Mouse (Mus musculus) heart, embryonic 15.5 days (tissue): ENCODE data around the gene Nop53. TPM values are rescaled to one million over a fixed set of nuclear protein-coding genes. Genes with fewer than 3 reads are reported as not detected.

Experiments used
- ATAC-seq: fragments of 200-750 bp; cut with Nextera tagmentation; replicated peaks from 2 replicates; pipeline ENCODE4 v1.8.0; 2017; ENCODE audit warnings: low read depth, moderate TSS enrichment; ENCODE audit not compliant: insufficient number of reproducible peaks, insufficient read depth, low FRiP score
- H3K27ac ChIP-seq: fragments of 300-500 bp; sonication (generic); 2 replicates; pipeline ENCODE4 v1.5.1; 2015; ENCODE audit warnings: mild to moderate bottlenecking, inconsistent platforms
- H3K27me3 ChIP-seq: fragments of 300-500 bp; sonication (generic); 2 replicates; pipeline ENCODE4 v1.6.1; 2015; ENCODE audit warnings: inconsistent platforms
- H3K36me3 ChIP-seq: fragments of 300-500 bp; sonication (generic); 2 replicates; pipeline ENCODE4 v1.6.1; 2015; ENCODE audit warnings: mild to moderate bottlenecking, inconsistent platforms
- H3K4me1 ChIP-seq: fragments of 300-500 bp; sonication (generic); replicated peaks from 2 replicates; pipeline ENCODE4 v1.6.1; 2015; ENCODE audit warnings: inconsistent platforms
- H3K4me2 ChIP-seq: fragments of 300-500 bp; sonication (generic); 2 replicates; pipeline ENCODE4 v1.6.1; 2015; ENCODE audit warnings: inconsistent platforms, mild to moderate bottlenecking, moderate library complexity
- H3K4me3 ChIP-seq: fragments of 300-500 bp; sonication (generic); 2 replicates; pipeline ENCODE4 v1.5.1; 2015; ENCODE audit warnings: mild to moderate bottlenecking, inconsistent platforms
- H3K9ac ChIP-seq: fragments of 300-500 bp; sonication (generic); 2 replicates; pipeline ENCODE4 v1.6.1; 2015; ENCODE audit warnings: mild to moderate bottlenecking, inconsistent platforms
- H3K9me3 ChIP-seq: fragments of 300-500 bp; sonication (generic); replicated peaks from 2 replicates; pipeline ENCODE4 v1.6.1; 2016; ENCODE audit warnings: inconsistent platforms
- WGBS: fragments of 180-500 bp; shearing (Covaris S2); methylation state at CpG from one replicate; pipeline ENCODE4 v1.1.7; 2015; ENCODE audit warnings: mixed read lengths; 5-methylcytosine and 5-hydroxymethylcytosine counted together
- polyA plus RNA-seq: library from polyadenylated mRNA; unstranded; fragments of >200 nt; fragmentation: Nextera tagmentation; extraction: Ambion mirVana; gene quantifications from 2 replicates; pipeline ENCODE4 v1.2.1, GENCODE M21; 2015

Gene Nop53
- polyA plus RNA-seq, 1 experiment from 2014 or later: 118 TPM

DNA sequence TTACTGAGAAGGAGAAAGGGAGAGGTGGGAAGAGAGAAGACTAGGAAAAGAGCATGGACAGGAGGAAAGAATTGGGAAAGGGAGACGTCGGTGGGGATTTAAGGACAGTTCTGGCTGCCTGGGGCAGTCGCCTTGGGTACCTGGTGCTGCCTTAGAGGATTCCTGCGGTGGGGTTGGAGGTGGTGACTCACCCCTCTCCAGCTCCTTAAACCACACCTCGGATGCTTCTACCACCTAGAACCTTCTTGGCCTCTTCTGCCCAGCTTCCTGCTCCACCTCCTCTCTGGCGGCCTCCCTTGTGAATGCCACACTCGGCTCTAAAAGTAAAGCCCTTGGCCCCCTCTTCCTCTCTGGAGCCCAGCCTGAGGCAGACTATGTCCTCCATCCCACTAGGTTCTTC, 9.6 kb upstream of the Nop53 start:
- 41% methylated on average over 7 of the region's 7 CpGs for WGBS
- Histone ChIP-seq H3K27me3 (no peaks in the 10 kb centered on the region), H3K4me3 (peak overlapping the region; percentile 13; the same call in 1 of the 2 replicates), H3K36me3 (peaks cover 44% of the 10 kb centered on the region), H3K4me2 (peak overlapping the region; percentile 31; the same call in 1 of the 2 replicates), H3K4me1 (peaks cover 24% of the 10 kb centered on the region), H3K9ac (no peak overlapping the region; the same call in 1 of the 2 replicates), H3K27ac (peak overlapping the region; percentile 68), H3K9me3 (no peaks in the 10 kb centered on the region)
- ATAC-seq: no peak

DNA sequence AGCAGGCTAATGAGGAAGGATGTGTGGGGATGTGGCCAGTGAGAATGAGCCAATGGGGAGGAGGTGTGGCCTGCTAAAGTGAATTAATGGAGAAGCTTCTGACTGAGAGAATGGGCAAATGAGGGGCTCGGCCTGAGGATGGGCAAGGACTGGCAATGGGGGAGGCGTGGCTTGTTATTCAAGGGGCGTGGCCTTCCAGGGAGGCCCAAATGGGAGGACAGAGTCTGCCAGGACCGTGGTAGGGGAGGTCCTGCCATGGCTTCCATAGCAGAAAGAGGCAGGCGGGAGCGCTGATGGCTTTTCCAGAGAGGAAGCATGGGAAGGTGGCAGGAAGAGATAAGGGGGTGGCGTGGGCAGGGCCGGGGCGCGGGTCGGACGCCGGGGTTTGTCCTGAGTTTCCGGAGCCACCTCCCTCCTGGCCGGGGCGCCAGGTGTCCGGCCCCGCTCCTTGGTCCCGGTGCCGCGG, 9.1 kb upstream of the Nop53 start:
- peak overlapping the region; percentile 68 for H3K27ac ChIP-seq
- peaks cover 24% of the 10 kb centered on the region for H3K4me1 ChIP-seq
- H3K9me3 ChIP-seq: no peaks in the 10 kb centered on the region
- peaks cover 49% of the 10 kb centered on the region for H3K36me3 ChIP-seq
- no peaks in the 10 kb centered on the region for H3K27me3 ChIP-seq
- peak; percentile 72 for ATAC-seq
- H3K4me2 ChIP-seq: peak overlapping the region; percentile 31; the same call in 1 of the 2 replicates
- H3K9ac ChIP-seq: no peak overlapping the region
- WGBS: 13% methylated on average over 21 of the region's 21 CpGs
- H3K4me3 ChIP-seq: peak overlapping the region; percentile 13; the same call in 1 of the 2 replicates

DNA sequence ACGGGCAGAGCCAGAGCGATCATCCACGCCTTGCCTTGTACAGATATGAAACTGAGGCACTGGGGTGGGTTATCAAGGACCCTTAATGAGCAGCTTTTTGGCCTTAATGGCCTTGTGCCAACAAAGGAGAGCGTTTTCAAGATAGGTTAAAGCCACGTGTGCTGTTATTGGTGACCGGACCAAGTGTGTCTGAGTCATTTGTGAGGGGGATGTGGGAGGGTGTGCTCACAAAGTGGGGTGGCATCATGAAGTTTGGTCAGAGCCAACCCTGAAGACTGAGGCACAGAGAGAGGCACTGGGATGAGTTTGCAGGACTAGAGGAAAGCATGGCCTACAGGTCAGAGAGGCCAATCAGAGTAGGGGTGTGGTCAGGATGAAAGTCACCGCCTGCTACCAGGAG, 8.6 kb upstream of the Nop53 start:
- Histone ChIP-seq H3K36me3 (peaks cover 54% of the 10 kb centered on the region), H3K27ac (peak overlapping the region; percentile 68), H3K4me3 (no peak overlapping the region), H3K9ac (no peak overlapping the region), H3K4me1 (peaks cover 26% of the 10 kb centered on the region), H3K27me3 (no peaks in the 10 kb centered on the region), H3K4me2 (no peak overlapping the region), H3K9me3 (no peaks in the 10 kb centered on the region)
- no peak; the same call in 1 of the 2 replicates for ATAC-seq
- 79% methylated on average over 7 of the region's 7 CpGs for WGBS

DNA sequence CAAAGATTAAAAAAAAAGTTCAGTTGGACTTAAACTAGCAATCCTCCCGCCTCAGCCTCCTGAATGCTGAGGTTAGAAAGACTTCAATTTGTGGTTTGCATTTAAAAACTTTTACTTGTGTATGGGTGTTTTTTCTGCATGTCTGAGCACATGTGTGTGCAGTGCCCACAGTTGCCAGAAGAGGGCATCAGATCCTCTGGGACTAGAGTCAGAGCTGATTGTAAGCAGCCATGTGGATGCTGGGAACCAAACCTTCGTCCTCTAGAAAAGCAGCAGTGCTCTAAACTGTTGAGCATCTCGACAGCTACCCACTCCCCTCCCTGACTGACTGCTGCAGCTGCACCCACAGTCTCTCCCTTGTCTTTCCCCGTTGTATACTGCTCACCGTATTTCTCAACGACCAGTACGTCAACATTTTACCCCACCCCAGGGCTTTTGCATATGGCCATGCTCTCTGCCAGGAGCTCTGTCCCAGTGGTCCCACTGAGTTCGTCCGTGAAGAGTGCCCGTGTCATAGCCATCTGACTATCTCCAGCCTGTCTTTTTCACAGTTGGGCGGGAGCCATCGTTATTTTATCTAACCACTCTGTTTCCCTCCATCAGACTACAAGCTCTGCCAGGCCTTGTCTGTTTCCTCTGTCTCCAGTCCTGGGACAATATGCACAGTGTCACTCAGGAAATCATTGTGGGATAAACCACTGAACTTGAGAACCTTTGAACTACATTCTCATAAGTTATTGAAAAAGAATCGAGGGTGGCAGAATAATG, 7.6 kb upstream of the Nop53 start:
- peaks cover 58% of the 10 kb centered on the region for H3K36me3 ChIP-seq
- H3K9ac ChIP-seq: no peak overlapping the region
- no peak overlapping the region for H3K4me3 ChIP-seq
- WGBS: 86% methylated on average over 13 of the region's 13 CpGs
- ATAC-seq: no peak
- H3K27ac ChIP-seq: no peak overlapping the region
- H3K4me1 ChIP-seq: peaks cover 34% of the 10 kb centered on the region
- no peaks in the 10 kb centered on the region for H3K9me3 ChIP-seq
- no peaks in the 10 kb centered on the region for H3K27me3 ChIP-seq
- H3K4me2 ChIP-seq: no peak overlapping the region

DNA sequence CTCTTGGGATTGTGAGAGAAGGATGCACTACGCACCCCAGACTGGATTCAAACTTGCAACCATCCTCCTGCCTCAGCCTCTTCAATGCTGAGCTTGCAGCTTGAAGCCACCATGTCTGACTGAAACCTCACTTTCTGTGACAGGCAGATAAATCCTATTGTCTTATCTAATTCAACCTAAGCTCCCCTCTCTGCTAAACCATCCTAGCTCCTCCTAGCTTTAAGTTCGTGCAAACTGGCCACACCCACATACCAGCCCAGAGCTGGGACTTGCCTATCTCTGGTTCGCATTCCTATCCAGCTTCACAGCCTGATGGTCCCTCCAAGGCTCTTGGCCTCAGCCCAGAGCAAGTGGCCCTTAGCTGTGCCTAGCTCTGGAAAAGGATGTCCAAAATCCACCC, 6.5 kb upstream of the Nop53 start:
- peaks cover 38% of the 10 kb centered on the region for H3K4me1 ChIP-seq
- H3K9me3 ChIP-seq: no peaks in the 10 kb centered on the region
- ATAC-seq: no peak
- H3K27me3 ChIP-seq: no peaks in the 10 kb centered on the region
- no peak overlapping the region for H3K9ac ChIP-seq
- no peak overlapping the region for H3K4me3 ChIP-seq
- peaks cover 53% of the 10 kb centered on the region for H3K36me3 ChIP-seq
- H3K4me2 ChIP-seq: no peak overlapping the region
- no peak overlapping the region for H3K27ac ChIP-seq
- WGBS: 44% methylated on average over 3 of the region's 3 CpGs

DNA sequence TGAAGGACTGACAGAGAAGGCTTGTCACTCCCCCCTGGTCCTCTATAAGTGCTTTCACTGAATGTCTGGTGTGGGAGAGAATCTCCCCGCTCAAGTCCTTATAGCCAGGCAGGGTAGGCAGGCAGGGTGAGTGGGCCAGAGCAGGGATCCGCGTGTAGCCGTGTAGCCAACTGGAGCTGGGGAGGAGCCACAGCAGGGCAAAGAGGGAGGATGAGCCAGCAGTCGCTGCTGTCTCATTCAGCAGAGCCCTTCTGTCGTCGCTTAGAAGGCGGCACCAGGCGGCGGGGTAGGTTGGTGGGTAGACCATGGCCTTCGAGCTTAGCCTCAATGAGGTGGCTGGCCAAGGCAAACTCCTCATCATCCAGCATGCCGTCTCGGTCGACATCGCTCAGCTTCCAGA, 4.1 kb upstream of the Nop53 start:
- H3K27ac ChIP-seq: no peak overlapping the region
- no peak for ATAC-seq
- 87% methylated on average over 15 of the region's 15 CpGs for WGBS

DNA sequence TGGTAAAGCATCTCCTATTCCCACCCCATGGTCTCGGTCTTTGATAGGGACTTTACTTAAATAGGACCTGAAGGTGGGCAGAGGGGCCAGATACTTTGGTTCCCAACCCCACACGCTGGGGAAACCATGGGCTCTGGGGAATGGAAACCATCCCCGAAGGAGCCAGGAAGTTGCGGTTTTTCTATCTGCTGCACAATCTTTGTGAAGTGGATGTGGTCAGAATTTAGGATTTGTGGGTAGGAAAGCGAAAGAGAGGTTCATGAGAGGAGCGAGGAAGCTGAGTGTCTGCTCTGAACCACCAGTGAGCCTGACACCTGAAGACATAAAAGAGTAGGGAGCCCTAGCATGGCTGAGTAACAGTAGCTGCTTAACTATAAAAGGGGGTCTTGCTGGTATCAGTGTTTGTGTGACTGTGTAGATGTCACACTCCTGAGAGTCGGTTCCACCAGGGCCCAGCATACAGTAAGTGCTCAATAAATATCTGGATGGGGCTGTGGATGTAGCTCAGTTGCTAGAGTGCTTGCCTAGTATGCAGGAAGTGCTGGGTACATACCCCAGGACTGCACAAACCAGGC, 3.4 kb upstream of the Nop53 start:
- no peak overlapping the region for H3K9ac ChIP-seq
- H3K9me3 ChIP-seq: no peaks in the 10 kb centered on the region
- H3K36me3 ChIP-seq: peaks cover 46% of the 10 kb centered on the region
- ATAC-seq: no peak
- no peaks in the 10 kb centered on the region for H3K27me3 ChIP-seq
- peak overlapping the region; percentile 67; the same call in 1 of the 2 replicates for H3K4me2 ChIP-seq
- peaks cover 29% of the 10 kb centered on the region for H3K4me1 ChIP-seq
- H3K4me3 ChIP-seq: no peak overlapping the region
- WGBS: 76% methylated on average over 7 of the region's 7 CpGs
- H3K27ac ChIP-seq: peak overlapping the region; percentile 75

More for the DNA sequence above, 4.1 kb upstream of the Nop53 start:
- Histone ChIP-seq H3K4me1 (peaks cover 25% of the 10 kb centered on the region), H3K36me3 (peaks cover 43% of the 10 kb centered on the region), H3K27me3 (no peaks in the 10 kb centered on the region), H3K4me3 (no peak overlapping the region), H3K4me2 (no peak overlapping the region), H3K9ac (no peak overlapping the region), H3K9me3 (no peaks in the 10 kb centered on the region)

DNA sequence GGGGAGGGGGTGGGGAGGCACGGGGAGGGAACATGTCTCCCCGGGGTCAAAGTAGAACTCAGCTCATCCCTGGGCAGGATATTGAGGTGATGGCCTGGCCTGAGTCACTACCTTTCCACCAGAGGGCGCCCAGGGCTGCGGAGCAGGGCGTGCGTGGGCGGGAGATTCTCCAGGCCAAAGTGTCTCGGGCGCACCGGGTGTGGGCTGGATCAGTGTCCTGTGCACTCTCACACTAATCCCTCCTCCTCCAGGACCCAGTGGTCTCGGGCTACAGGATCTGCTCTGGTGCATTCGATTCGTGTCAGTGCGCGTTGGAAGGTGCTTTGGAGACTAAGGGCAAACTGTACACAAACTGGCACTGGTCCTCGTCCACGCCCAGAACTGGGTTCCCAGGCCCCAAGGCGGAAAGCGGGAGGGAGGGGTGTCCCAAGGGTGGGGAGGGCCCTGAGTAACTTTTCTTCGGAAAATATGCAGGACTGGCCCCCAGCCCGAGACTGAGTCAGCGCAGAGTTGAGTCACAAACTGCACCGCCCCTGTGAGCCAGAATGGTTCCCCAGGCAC, 2.6 kb upstream of the Nop53 start:
- 3% methylated on average over 23 of the region's 23 CpGs for WGBS
- peaks cover 49% of the 10 kb centered on the region for H3K36me3 ChIP-seq

DNA sequence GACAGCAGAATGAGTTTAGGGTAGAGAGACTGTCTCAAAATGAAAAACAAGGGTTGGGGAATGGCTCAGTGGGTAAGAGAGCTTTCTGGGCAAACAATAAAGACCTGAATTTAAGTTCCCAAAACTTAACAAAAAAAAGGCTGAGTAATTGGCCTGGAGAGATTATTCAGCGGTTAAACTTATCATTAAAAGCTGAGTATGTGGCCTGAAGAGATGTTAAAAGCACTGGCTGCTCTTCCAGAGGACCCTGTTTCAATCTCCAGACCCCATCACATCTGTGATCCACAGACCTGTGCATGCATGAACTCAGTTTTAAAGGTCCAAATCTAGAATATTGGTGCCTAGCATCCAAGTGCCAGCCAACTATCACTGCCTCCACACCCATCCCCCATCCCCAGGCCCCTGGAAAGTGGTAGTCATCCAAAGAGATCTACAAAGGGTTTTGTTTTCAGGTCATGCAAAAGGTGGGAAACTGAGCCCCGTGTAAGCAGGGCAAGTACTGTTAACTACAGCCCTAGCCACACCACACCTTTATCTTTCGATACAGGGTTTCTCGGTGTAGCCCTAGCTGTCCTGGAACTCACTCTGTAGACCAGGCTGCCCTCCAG, 1.9 kb upstream of the Nop53 start:
- no peaks in the 10 kb centered on the region for H3K27me3 ChIP-seq
- ATAC-seq: no peak
- H3K27ac ChIP-seq: peak overlapping the region; percentile 75
- peaks cover 33% of the 10 kb centered on the region for H3K4me1 ChIP-seq
- WGBS: 36% methylated on average over 4 of the region's 4 CpGs
- no peak overlapping the region; the same call in 1 of the 2 replicates for H3K4me3 ChIP-seq
- no peaks in the 10 kb centered on the region for H3K9me3 ChIP-seq
- H3K9ac ChIP-seq: peak overlapping the region; percentile 46; the same call in 1 of the 2 replicates
- H3K36me3 ChIP-seq: peaks cover 52% of the 10 kb centered on the region
- peak overlapping the region; percentile 67 for H3K4me2 ChIP-seq

More for the DNA sequence above, 2.6 kb upstream of the Nop53 start:
- H3K9me3 ChIP-seq: no peaks in the 10 kb centered on the region
- peak overlapping the region; percentile 46 for H3K9ac ChIP-seq
- peak overlapping the region; percentile 31 for H3K4me3 ChIP-seq
- H3K27ac ChIP-seq: peak overlapping the region; percentile 75
- no peaks in the 10 kb centered on the region for H3K27me3 ChIP-seq
- ATAC-seq: peak; percentile 72
- peaks cover 33% of the 10 kb centered on the region for H3K4me1 ChIP-seq
- peak overlapping the region; percentile 67 for H3K4me2 ChIP-seq

DNA sequence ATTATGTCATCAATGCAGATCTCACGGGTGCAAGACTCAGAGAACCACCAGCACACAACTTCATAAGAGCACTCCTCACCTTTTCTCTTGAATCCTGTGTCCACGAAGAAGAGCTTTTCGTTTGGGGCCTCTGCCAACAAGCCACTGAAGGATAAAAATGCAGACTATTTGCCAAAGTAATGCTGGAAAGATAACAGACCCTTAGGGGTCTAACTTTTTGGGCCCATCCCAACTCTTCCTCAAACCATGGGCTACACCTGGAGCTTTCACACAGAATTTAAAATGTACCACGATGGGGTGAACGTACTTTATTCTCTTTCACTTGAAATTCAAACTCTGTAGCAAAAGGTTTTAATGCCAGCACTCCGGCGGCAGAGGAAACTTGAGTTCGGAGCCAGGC, 663 bp downstream of the Nop53 start:
- Histone ChIP-seq H3K4me1 (peaks cover 27% of the 10 kb centered on the region), H3K27me3 (no peaks in the 10 kb centered on the region), H3K4me3 (peak overlapping the region; percentile 85), H3K4me2 (peak overlapping the region; percentile 67), H3K9ac (peak overlapping the region; percentile 84), H3K27ac (peak overlapping the region; percentile 98), H3K36me3 (peaks cover 52% of the 10 kb centered on the region), H3K9me3 (no peaks in the 10 kb centered on the region)
- WGBS: 5% methylated on average over 8 of the region's 8 CpGs
- ATAC-seq: no peak

DNA sequence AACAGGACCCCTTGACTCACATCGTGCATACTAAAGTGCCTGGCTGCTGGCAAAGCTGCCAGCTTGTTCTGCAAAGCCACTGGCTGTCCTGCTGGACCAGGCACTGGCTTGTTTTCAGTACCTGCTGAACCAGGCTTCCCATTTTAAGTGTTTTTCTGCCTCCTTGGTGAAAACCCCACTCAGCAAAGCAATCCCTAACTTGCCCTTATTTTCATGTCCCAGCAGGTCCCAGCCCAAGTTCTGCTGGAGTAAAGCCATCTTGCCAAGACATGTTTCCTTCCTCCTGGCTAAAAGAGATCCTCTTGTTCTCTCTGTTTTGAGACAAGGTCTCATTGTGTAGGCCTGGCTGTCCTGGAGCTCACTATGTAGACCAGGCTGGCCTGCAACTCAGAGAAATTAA, 1.6 kb downstream of the Nop53 start:
- WGBS: 90% methylated on average over 1 of the region's 1 CpGs

More for the DNA sequence above, 1.6 kb downstream of the Nop53 start:
- H3K4me3 ChIP-seq: 0 out of 2 replicates have a peak overlapping the region, but pooled peaks have one; percentile 85
- H3K9me3 ChIP-seq: no peaks in the 10 kb centered on the region
- H3K9ac ChIP-seq: no peak overlapping the region
- H3K27me3 ChIP-seq: no peaks in the 10 kb centered on the region
- H3K36me3 ChIP-seq: peaks cover 52% of the 10 kb centered on the region
- H3K27ac ChIP-seq: no peak overlapping the region
- H3K4me2 ChIP-seq: peak overlapping the region; percentile 67; the same call in 1 of the 2 replicates
- peaks cover 25% of the 10 kb centered on the region for H3K4me1 ChIP-seq
- ATAC-seq: no peak
